Mouse (Mus musculus) stomach, embryonic 16.5 days (tissue): ENCODE results near the gene Mttp. TPM values are rescaled to one million over a fixed set of nuclear protein-coding genes. Genes with fewer than 3 reads are reported as not detected.

ENCODE experiments used
- ATAC-seq: fragments of 200-750 bp; cut with Nextera tagmentation; 2 replicates; pipeline ENCODE4 v1.8.0; 2017; ENCODE audit warnings: moderate number of reproducible peaks, moderate TSS enrichment; ENCODE audit not compliant: insufficient read depth, low FRiP score
- H3K27ac ChIP-seq: fragments of 300-500 bp; sonication (generic); 2 replicates; pipeline ENCODE4 v1.5.1; 2014; ENCODE audit warnings: low read length
- H3K27me3 ChIP-seq: fragments of 300-500 bp; sonication (generic); 2 replicates; pipeline ENCODE4 v1.6.1; 2014; ENCODE audit warnings: low read length, control low read depth, mixed read lengths; ENCODE audit not compliant: control insufficient read depth, insufficient read depth
- H3K36me3 ChIP-seq: fragments of 300-500 bp; sonication (generic); 2 replicates; pipeline ENCODE4 v1.6.1; 2014; ENCODE audit warnings: low read length; ENCODE audit not compliant: control insufficient read depth, insufficient read depth
- H3K4me1 ChIP-seq: fragments of 300-500 bp; sonication (generic); 2 replicates; pipeline ENCODE4 v1.6.1; 2014; ENCODE audit warnings: low read length, control low read depth, mixed read lengths; ENCODE audit not compliant: control insufficient read depth, insufficient read depth
- H3K4me2 ChIP-seq: fragments of 300-500 bp; sonication (generic); 2 replicates; pipeline ENCODE4 v1.6.1; 2014; ENCODE audit warnings: low read depth, low read length, mixed read lengths
- H3K4me3 ChIP-seq: fragments of 300-500 bp; sonication (generic); replicated peaks from 2 replicates; pipeline ENCODE4 v1.5.1; 2014; ENCODE audit warnings: mild to moderate bottlenecking, low read length
- H3K9ac ChIP-seq: fragments of 300-500 bp; sonication (generic); 2 replicates; pipeline ENCODE4 v1.6.1; 2014; ENCODE audit warnings: low read length
- H3K9me3 ChIP-seq: fragments of 300-500 bp; sonication (generic); replicated peaks from 2 replicates; pipeline ENCODE4 v1.6.1; 2016; ENCODE audit warnings: low read length, control low read depth; ENCODE audit not compliant: control insufficient read depth
- WGBS: fragments of 180-500 bp; shearing (Covaris S2); extraction: QIAGEN DNeasy Blood & Tissue Kit; methylation state at CpG from one replicate; pipeline ENCODE4 v1.1.7; 2014; 5-methylcytosine and 5-hydroxymethylcytosine counted together
- polyA plus RNA-seq: library from polyadenylated mRNA; unstranded; fragments of >200 nt; fragmentation: Nextera tagmentation; extraction: Ambion mirVana; gene quantifications from 2 replicates; pipeline ENCODE4 v1.2.1, GENCODE M21; 2015

Mttp gene
- polyA plus RNA-seq, 1 experiment from 2014 or later, result 63.7 TPM

DNA sequence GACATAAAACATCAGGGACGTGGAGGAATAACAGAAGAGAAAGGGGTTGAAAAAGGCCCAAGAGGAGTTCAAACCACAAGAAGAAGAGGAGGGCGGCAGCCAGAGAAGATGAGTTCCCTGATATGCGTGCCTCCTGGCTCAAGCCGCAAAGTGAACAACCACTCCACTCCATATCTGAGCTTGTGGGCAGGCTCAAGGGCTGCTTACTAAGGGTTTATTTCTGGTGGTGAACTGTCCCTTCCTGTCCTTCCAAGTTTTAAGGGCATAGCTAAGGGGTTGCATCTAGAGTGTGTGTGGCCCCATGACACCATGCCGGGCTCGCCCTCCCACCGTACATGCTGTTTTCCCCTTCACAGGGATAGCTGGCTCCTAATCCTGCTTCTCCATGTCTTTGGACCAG is 84.3 kb downstream of the Mttp start:
- no peaks in the 10 kb centered on the region; the same call in 1 of the 2 replicates for H3K27me3 ChIP-seq
- ATAC-seq, result no peak
- no peaks in the 10 kb centered on the region for H3K36me3 ChIP-seq
- no peaks in the 10 kb centered on the region for H3K9me3 ChIP-seq
- 91% methylated on average over 7 of the region's 7 CpGs for WGBS
- H3K4me3 ChIP-seq, result no peak overlapping the region
- H3K4me2 ChIP-seq, result no peak overlapping the region
- no peak overlapping the region for H3K9ac ChIP-seq
- peaks cover 29% of the 10 kb centered on the region for H3K4me1 ChIP-seq
- no peak overlapping the region for H3K27ac ChIP-seq

DNA sequence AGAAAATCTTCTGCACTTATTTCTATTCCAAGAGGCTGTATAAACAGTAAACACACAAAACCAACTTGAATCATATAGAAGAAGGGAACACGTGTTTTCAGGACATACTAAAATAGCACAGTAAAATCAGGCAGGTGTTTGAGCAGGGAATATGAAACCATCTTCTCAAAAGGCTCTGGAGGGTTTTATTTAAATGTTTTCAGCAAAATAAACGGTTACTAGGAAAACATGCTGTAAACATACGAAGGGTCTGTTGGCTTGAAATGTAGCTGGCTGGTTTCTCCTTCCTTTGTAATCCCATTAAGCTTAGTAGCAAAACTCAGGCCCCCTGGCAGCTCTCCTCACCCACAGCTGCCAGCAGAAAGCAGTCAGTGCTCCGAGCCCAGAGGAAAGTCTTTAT is 86.5 kb downstream of the Mttp start:
- Histone ChIP-seq H3K27ac (peak overlapping the region; percentile 57), H3K9ac (no peak overlapping the region), H3K4me1 (peaks cover 15% of the 10 kb centered on the region), H3K9me3 (no peaks in the 10 kb centered on the region), H3K27me3 (no peaks in the 10 kb centered on the region), H3K4me2 (no peak overlapping the region), H3K4me3 (no peak overlapping the region), H3K36me3 (no peaks in the 10 kb centered on the region)
- ATAC-seq, result no peak
- WGBS, result 61% methylated on average over 4 of the region's 4 CpGs

GRCm38 (mm10) chr3:138056976-138057375 is 87.8 kb downstream of the Mttp start:
- H3K4me2 ChIP-seq, result no peak overlapping the region
- H3K9ac ChIP-seq, result no peak overlapping the region
- no peaks in the 10 kb centered on the region for H3K27me3 ChIP-seq
- H3K4me3 ChIP-seq, result no peak overlapping the region
- peak overlapping the region; percentile 31; the same call in 1 of the 2 replicates for H3K27ac ChIP-seq
- no peaks in the 10 kb centered on the region for H3K9me3 ChIP-seq
- 37% methylated on average over 7 of the region's 7 CpGs for WGBS
- H3K4me1 ChIP-seq, result peaks cover 15% of the 10 kb centered on the region
- peak; percentile 19; the same call in 1 of the 2 replicates for ATAC-seq
- H3K36me3 ChIP-seq, result no peaks in the 10 kb centered on the region

- 9% methylated on average over 4 of the region's 4 CpGs for WGBS
- peak overlapping the region; percentile 70 for H3K27ac ChIP-seq
- H3K4me3 ChIP-seq, result no peak overlapping the region
- peak overlapping the region; percentile 5; the same call in 1 of the 2 replicates for H3K4me2 ChIP-seq
- H3K9me3 ChIP-seq, result no peaks in the 10 kb centered on the region
- peaks cover 13% of the 10 kb centered on the region for H3K4me1 ChIP-seq
- H3K9ac ChIP-seq, result peak overlapping the region; percentile 13; the same call in 1 of the 2 replicates
- H3K36me3 ChIP-seq, result no peaks in the 10 kb centered on the region
- no peaks in the 10 kb centered on the region for H3K27me3 ChIP-seq
- peak; percentile 86 for ATAC-seq
Observed at GRCm38 (mm10) chr3:138053969-138054368, 90.8 kb downstream of the Mttp start.

DNA sequence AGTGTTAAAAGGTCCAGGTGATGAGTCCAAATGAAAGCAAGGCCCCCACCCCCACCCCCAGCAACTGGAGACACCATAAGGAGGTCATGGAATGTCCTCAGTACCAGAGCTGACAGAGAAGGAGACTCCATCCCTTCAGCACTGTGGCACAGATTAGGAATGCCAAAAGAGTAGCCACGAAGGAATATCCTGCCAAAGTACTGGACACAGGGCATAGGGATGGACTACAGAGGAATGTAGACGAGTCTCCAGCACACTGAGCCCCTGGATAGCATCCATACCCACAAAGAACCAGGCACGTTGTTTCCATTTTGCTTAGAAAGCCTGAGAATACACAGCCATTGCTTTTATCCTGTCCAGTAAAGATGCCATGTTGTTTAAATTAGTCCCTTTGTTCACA is 93.3 kb downstream of the Mttp start:
- H3K36me3 ChIP-seq, result no peaks in the 10 kb centered on the region
- no peaks in the 10 kb centered on the region for H3K9me3 ChIP-seq
- H3K9ac ChIP-seq, result no peak overlapping the region
- H3K4me2 ChIP-seq, result no peak overlapping the region
- no peaks in the 10 kb centered on the region for H3K27me3 ChIP-seq
- H3K27ac ChIP-seq, result no peak overlapping the region
- H3K4me3 ChIP-seq, result no peak overlapping the region
- ATAC-seq, result no peak
- H3K4me1 ChIP-seq, result peaks cover under 1% of the 10 kb centered on the region; the same call in 1 of the 2 replicates
- 72% methylated on average over 3 of the region's 3 CpGs for WGBS

DNA sequence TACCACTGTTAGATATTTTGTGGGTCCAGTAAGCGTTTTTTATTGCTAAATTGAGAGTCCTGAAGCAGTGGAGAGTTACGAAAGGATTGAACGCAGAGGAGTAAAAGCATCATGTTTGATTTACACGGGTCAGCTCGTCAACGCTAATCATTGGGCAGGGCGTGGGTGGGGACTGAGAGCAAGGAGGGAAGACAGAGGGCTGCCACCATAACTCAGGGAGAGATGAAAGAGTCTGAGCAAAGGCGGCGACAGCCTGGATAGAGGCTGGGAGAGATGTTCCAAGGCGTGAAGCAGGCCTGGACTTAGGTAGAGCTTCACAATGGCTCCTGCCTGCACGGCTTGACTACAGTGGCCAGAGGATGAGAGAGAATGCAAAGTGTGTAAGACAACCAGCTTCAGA is 94.0 kb downstream of the Mttp start:
- H3K27me3 ChIP-seq, result no peaks in the 10 kb centered on the region
- H3K4me2 ChIP-seq, result no peak overlapping the region
- WGBS, result 72% methylated on average over 11 of the region's 11 CpGs
- H3K9ac ChIP-seq, result no peak overlapping the region
- no peak overlapping the region for H3K27ac ChIP-seq
- no peaks in the 10 kb centered on the region for H3K9me3 ChIP-seq
- H3K4me3 ChIP-seq, result no peak overlapping the region
- H3K36me3 ChIP-seq, result no peaks in the 10 kb centered on the region
- H3K4me1 ChIP-seq, result no peaks in the 10 kb centered on the region
- no peak for ATAC-seq

DNA sequence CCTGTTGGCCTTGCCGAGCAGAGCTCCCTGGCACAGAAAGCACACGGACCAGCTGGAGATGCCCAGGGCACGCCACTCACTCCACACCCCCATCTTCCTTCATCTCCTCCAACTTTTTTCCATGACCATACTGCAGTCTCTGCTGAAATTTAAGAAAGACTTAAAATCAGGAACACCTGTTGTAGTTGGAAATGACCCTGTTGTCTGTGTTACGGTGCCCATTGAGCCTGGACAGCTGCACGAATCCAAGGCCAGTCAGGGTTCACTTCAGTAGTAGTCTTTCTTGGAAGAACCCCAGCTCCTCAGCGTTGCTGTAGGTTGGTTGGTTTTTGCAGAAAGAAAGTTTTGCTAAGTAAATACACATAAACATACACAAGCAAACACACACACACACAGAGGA is 95.2 kb downstream of the Mttp start:
- no peak overlapping the region for H3K4me3 ChIP-seq
- no peak overlapping the region for H3K4me2 ChIP-seq
- no peaks in the 10 kb centered on the region for H3K36me3 ChIP-seq
- WGBS, result 90% methylated on average over 6 of the region's 6 CpGs
- H3K9ac ChIP-seq, result no peak overlapping the region
- H3K4me1 ChIP-seq, result no peaks in the 10 kb centered on the region
- no peaks in the 10 kb centered on the region for H3K9me3 ChIP-seq
- no peaks in the 10 kb centered on the region for H3K27me3 ChIP-seq
- ATAC-seq, result no peak
- H3K27ac ChIP-seq, result no peak overlapping the region

- no peak for ATAC-seq
- WGBS, result 59% methylated on average over 7 of the region's 7 CpGs
Observed at GRCm38 (mm10) chr3:138043316-138043715, 101.5 kb downstream of the Mttp start.

GRCm38 (mm10) chr3:138041591-138042301 is 103.0 kb downstream of the Mttp start:
- WGBS, result 85% methylated on average over 3 of the region's 3 CpGs
- ATAC-seq, result no peak

More at GRCm38 (mm10) chr3:138043316-138043715, 101.5 kb downstream of the Mttp start:
- H3K4me3 ChIP-seq, result no peak overlapping the region
- H3K36me3 ChIP-seq, result no peaks in the 10 kb centered on the region
- H3K9ac ChIP-seq, result no peak overlapping the region
- H3K27me3 ChIP-seq, result no peaks in the 10 kb centered on the region
- H3K4me1 ChIP-seq, result no peaks in the 10 kb centered on the region
- H3K9me3 ChIP-seq, result no peaks in the 10 kb centered on the region
- no peak overlapping the region for H3K27ac ChIP-seq
- no peak overlapping the region for H3K4me2 ChIP-seq

More at GRCm38 (mm10) chr3:138041591-138042301, 103.0 kb downstream of the Mttp start:
- H3K4me2 ChIP-seq, result no peak overlapping the region
- no peaks in the 10 kb centered on the region for H3K9me3 ChIP-seq
- no peaks in the 10 kb centered on the region for H3K4me1 ChIP-seq
- no peaks in the 10 kb centered on the region for H3K27me3 ChIP-seq
- H3K27ac ChIP-seq, result no peak overlapping the region
- no peaks in the 10 kb centered on the region for H3K36me3 ChIP-seq
- H3K9ac ChIP-seq, result no peak overlapping the region
- no peak overlapping the region for H3K4me3 ChIP-seq
